ENCODE assay signal across 9 mouse cellular contexts in the genomic region with DNA sequence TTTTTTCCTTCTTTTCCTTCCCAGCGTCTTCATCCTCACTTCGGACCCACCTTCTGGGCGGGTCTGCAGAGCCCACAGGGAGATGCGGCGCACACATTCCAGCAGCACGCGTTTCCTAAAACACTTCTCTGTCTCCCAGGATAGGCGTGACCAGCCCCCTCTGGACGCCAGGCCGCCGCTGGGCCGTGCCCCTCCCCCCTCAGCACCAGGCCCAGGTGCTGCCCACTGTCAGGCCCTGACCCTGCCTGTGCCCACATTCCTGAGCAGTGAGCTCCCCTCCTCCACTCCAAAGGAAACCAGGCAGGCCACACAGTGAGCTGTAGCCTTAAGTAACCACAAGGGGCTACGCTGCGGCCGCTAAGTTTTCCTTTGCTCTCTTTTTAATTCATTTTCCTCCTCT. TPM values are rescaled to one million over a fixed set of nuclear protein-coding genes. Genes with fewer than 3 reads are reported as not detected.
DNase-seq lines count a peak whose midpoint lies in the region; ATAC-seq lines count a peak whose summit lies in the region.
"Had no signal": no experiment of that assay in that cellular context is flagged by ENCODE, and none has a peak within 500 bp of the region (broad histone marks: within the 10 kb centered on the region; RNA-seq: fewer than 3 reads in every experiment).

No protein-coding gene starts in this region.

- peak; percentile 19 for DNase-seq in gastrocnemius, postnatal 14 days
- DNase-seq in gastrocnemius, adult 8-10 months (ENCODE audit: low spot score in 2 of 2) = no peak
- peak; percentile 81 to 82 for DNase-seq in kidney, postnatal 36 days
- no peak for DNase-seq in neural tube, embryonic 11.5 days (ENCODE audit: low spot score)
- DNase-seq in left cerebral cortex, postnatal 4 days = no peak
- DNase-seq in frontal cortex, adult 2 months (ENCODE audit: extremely low spot score in 1 of 2, low spot score in 1 of 2) = no peak

- ATAC-seq in heart, embryonic 14.5 days (ENCODE audit: insufficient number of reproducible peaks, insufficient read depth, low FRiP score, low read depth) = peak; percentile 33; the same call in 1 of the 2 replicates
- no peak for ATAC-seq in neural tube, embryonic 11.5 days (ENCODE audit: insufficient read depth, low FRiP score, low TSS enrichment)
- ATAC-seq in activated CD4-positive, CD25-positive, alpha-beta regulatory T cell, adult 4 months = no peak

- peak overlapping the region; percentile 57 for H3K4me2 ChIP-seq in heart, embryonic 14.5 days (ENCODE audit: low read length)
- H3K4me2 ChIP-seq in neural tube, embryonic 11.5 days (ENCODE audit: low read depth) = peak overlapping the region; percentile 14; the same call in 1 of the 2 replicates

- H3K9me3 ChIP-seq in heart, embryonic 14.5 days (ENCODE audit: control insufficient read depth, low read length) = no peaks in the 10 kb centered on the region
- no peaks in the 10 kb centered on the region for H3K9me3 ChIP-seq in neural tube, embryonic 11.5 days (ENCODE audit: control insufficient read depth, low read length)

- H3K36me3 ChIP-seq in heart, embryonic 14.5 days (ENCODE audit: control insufficient read depth, insufficient read depth, low read length) = peaks cover 9% of the 10 kb centered on the region
- no peaks in the 10 kb centered on the region for H3K36me3 ChIP-seq in neural tube, embryonic 11.5 days (ENCODE audit: control insufficient read depth, insufficient read depth, low read length)

- no peaks in the 10 kb centered on the region for H3K27me3 ChIP-seq in heart, embryonic 14.5 days (ENCODE audit: control insufficient read depth, insufficient read depth, low read length)
- H3K27me3 ChIP-seq in neural tube, embryonic 11.5 days (ENCODE audit: control insufficient read depth, insufficient read depth, low read length) = no peaks in the 10 kb centered on the region

- peak overlapping the region; percentile 2 to 6; a peak in 1 of 4 replicates for H3K4me3 ChIP-seq in heart, embryonic 14.5 days (ENCODE audit: control insufficient read depth in 1 of 2, insufficient read depth in 1 of 2, low read depth in 1 of 2, low read length in 2 of 2)
- 0 out of 2 replicates have a peak overlapping the region, but pooled peaks have one; percentile 2 for H3K4me3 ChIP-seq in neural tube, embryonic 11.5 days (ENCODE audit: low read depth, low read length)

- H3K9ac ChIP-seq in heart, embryonic 14.5 days (ENCODE audit: low read length) = peak overlapping the region; percentile 51
- peak overlapping the region; percentile 10; the same call in 1 of the 2 replicates for H3K9ac ChIP-seq in neural tube, embryonic 11.5 days (ENCODE audit: low read length)

- H3K27ac ChIP-seq in heart, embryonic 14.5 days (replicated peaks in 1 of 2; ENCODE audit: control insufficient read depth in 1 of 2, insufficient read depth in 1 of 2, low read depth in 2 of 2, low read length in 2 of 2) = peak overlapping the region; percentile 39 to 49
- 0 out of 2 replicates have a peak overlapping the region, but pooled peaks have one; percentile 34 for H3K27ac ChIP-seq in neural tube, embryonic 11.5 days (ENCODE audit: low read depth, low read length)

- WGBS in heart, embryonic 14.5 days = 7% methylated on average over 15 of the region's 15 CpGs
- 5% methylated on average over 15 of the region's 15 CpGs for WGBS in neural tube, embryonic 11.5 days

- H3K4me1 ChIP-seq in heart, embryonic 14.5 days (ENCODE audit: control insufficient read depth in 2 of 2, insufficient read depth in 2 of 2, low read length in 2 of 2) = peaks cover 26 to 75% of the 10 kb centered on the region in 2 experiments
- H3K4me1 ChIP-seq in neural tube, embryonic 11.5 days (ENCODE audit: control insufficient read depth, insufficient read depth, low read length) = peaks cover 18% of the 10 kb centered on the region

- intact Hi-C loops in gastrocnemius, postnatal 14 days (cut with DNase I; ENCODE audit: low total_unique reads) = no loop called here
- intact Hi-C loops in left cerebral cortex, postnatal 4 days (cut with DNase I) = no loop called here

RNA-seq across cellular contexts. Expression of a gene that starts 17.5 kb away (rescaled TPM):
- 10 to 100 TPM; 80.6 to 83.4 TPM for total RNA-seq in gastrocnemius, postnatal 14 days (2021)
- total RNA-seq in gastrocnemius, adult 8-10 months (2022) = 10 to 100 TPM; 76.0 to 89.9 (median 78.1) TPM
- 14.4 and 19.1 TPM in 2 replicates for polyA plus RNA-seq in heart, embryonic 14.5 days (2014; fragmentation: Nextera tagmentation; extraction: Ambion mirVana)
- 13.3 and 13.7 TPM in 2 replicates for polyA plus RNA-seq in neural tube, embryonic 11.5 days (2014; fragmentation: Nextera tagmentation; extraction: Ambion mirVana)
- 10 to 100 TPM; 23.9 to 24.7 TPM for total RNA-seq in left cerebral cortex, postnatal 4 days (2021)
- 35.3 and 36.9 TPM in 2 replicates for polyA plus RNA-seq in frontal cortex, adult 2 months (2012; rRNA removed)
- polyA plus RNA-seq in activated CD4-positive, CD25-positive, alpha-beta regulatory T cell, adult 4 months (2017; shearing (Covaris generic)) = 10 to 100 TPM; 14.5 to 21.0 TPM

RNA-seq across cellular contexts. Expression of a gene that starts 35.3 kb away (rescaled TPM):
- total RNA-seq in gastrocnemius, postnatal 14 days (2021) = 100 to 1,000 TPM; 780 to 872 TPM
- total RNA-seq in gastrocnemius, adult 8-10 months (2022) = 100 to 1,000 TPM; 566 to 724 (median 629) TPM
- 1,183 and 1,268 TPM in 2 replicates for polyA plus RNA-seq in heart, embryonic 14.5 days (2014; fragmentation: Nextera tagmentation; extraction: Ambion mirVana)
- 1,266 and 1,290 TPM in 2 replicates for polyA plus RNA-seq in neural tube, embryonic 11.5 days (2014; fragmentation: Nextera tagmentation; extraction: Ambion mirVana)
- 100 to 1,000 TPM; 657 to 680 TPM for total RNA-seq in left cerebral cortex, postnatal 4 days (2021)
- polyA plus RNA-seq in frontal cortex, adult 2 months (2012; rRNA removed) = 543 and 568 TPM in 2 replicates
- 1,000 to 10,000 TPM; 4,414 to 4,537 TPM for polyA plus RNA-seq in activated CD4-positive, CD25-positive, alpha-beta regulatory T cell, adult 4 months (2017; shearing (Covaris generic))

RNA-seq across cellular contexts. Expression of a gene that starts 39.4 kb away (rescaled TPM):
- total RNA-seq in gastrocnemius, postnatal 14 days (2021) = 10 to 100 TPM; 10.3 to 16.6 TPM
- 10 to 100 TPM in 1 of 4 experiments, 1 to 10 TPM in 3; 7.2 to 13.5 (median 9.4) TPM for total RNA-seq in gastrocnemius, adult 8-10 months (2022)
- 19.2 and 22.5 TPM in 2 replicates for polyA plus RNA-seq in heart, embryonic 14.5 days (2014; fragmentation: Nextera tagmentation; extraction: Ambion mirVana)
- 15.5 and 23.5 TPM in 2 replicates for polyA plus RNA-seq in neural tube, embryonic 11.5 days (2014; fragmentation: Nextera tagmentation; extraction: Ambion mirVana)
- total RNA-seq in left cerebral cortex, postnatal 4 days (2021) = 10 to 100 TPM; 28.4 to 31.5 TPM
- polyA plus RNA-seq in frontal cortex, adult 2 months (2012; rRNA removed) = 86.3 and 86.5 TPM in 2 replicates
- 10 to 100 TPM; 10.4 to 14.9 TPM for polyA plus RNA-seq in activated CD4-positive, CD25-positive, alpha-beta regulatory T cell, adult 4 months (2017; shearing (Covaris generic))

RNA-seq across cellular contexts. Expression of a gene that starts 41.1 kb away (rescaled TPM):
- total RNA-seq in gastrocnemius, postnatal 14 days (2021) = 10 to 100 TPM; 28.7 to 31.3 TPM
- 10 to 100 TPM; 28.1 to 31.2 (median 30.6) TPM for total RNA-seq in gastrocnemius, adult 8-10 months (2022)
- 25.2 and 26.3 TPM in 2 replicates for polyA plus RNA-seq in heart, embryonic 14.5 days (2014; fragmentation: Nextera tagmentation; extraction: Ambion mirVana)
- 38.6 and 42.6 TPM in 2 replicates for polyA plus RNA-seq in neural tube, embryonic 11.5 days (2014; fragmentation: Nextera tagmentation; extraction: Ambion mirVana)
- 10 to 100 TPM; 85.8 to 87.0 TPM for total RNA-seq in left cerebral cortex, postnatal 4 days (2021)
- polyA plus RNA-seq in frontal cortex, adult 2 months (2012; rRNA removed) = 37.6 and 38.2 TPM in 2 replicates
- polyA plus RNA-seq in activated CD4-positive, CD25-positive, alpha-beta regulatory T cell, adult 4 months (2017; shearing (Covaris generic)) = 10 to 100 TPM; 22.2 to 30.6 TPM

RNA-seq across cellular contexts. Expression of a gene that starts 57.9 kb away (rescaled TPM):
- not detected for total RNA-seq in gastrocnemius, postnatal 14 days (2021)
- total RNA-seq in gastrocnemius, adult 8-10 months (2022) = not detected
- not detected in 2 replicates for polyA plus RNA-seq in heart, embryonic 14.5 days (2014; fragmentation: Nextera tagmentation; extraction: Ambion mirVana)
- not detected in 2 replicates for polyA plus RNA-seq in neural tube, embryonic 11.5 days (2014; fragmentation: Nextera tagmentation; extraction: Ambion mirVana)
- total RNA-seq in left cerebral cortex, postnatal 4 days (2021) = not detected
- polyA plus RNA-seq in frontal cortex, adult 2 months (2012; rRNA removed) = not detected in 2 replicates
- polyA plus RNA-seq in activated CD4-positive, CD25-positive, alpha-beta regulatory T cell, adult 4 months (2017; shearing (Covaris generic)) = not detected
- total RNA-seq: gastrocnemius, postnatal 36 days had no signal

Comparison
In these comparisons a context has a peak if more than half of its experiments do, and no peak if none do; other contexts are left out.
1. DNase-seq: peak in gastrocnemius, postnatal 14 days (single experiment) and kidney, postnatal 36 days (2 of 2); none in gastrocnemius, adult 8-10 months (0 of 2), neural tube, embryonic 11.5 days (single experiment), left cerebral cortex, postnatal 4 days (single experiment) and frontal cortex, adult 2 months (0 of 2).